Mouse (Mus musculus): ENCODE measurements around the gene Crnn. TPM values are rescaled to one million over a fixed set of nuclear protein-coding genes. Genes with fewer than 3 reads are reported as not detected.

Crnn gene
- total and polyA plus RNA-seq, 3 experiments: not detected

Other genes starting within 250 kb of the Crnn start
- gene Lce3a, start 218.6 kb upstream of the Crnn start, total RNA-seq (2012; rRNA removed): not detected in 2 replicates
- not detected in 2 replicates for gene Lce3a, start 218.6 kb upstream of the Crnn start, total RNA-seq (2014; rRNA removed)
- not detected in 2 replicates for gene Lce3a, start 218.6 kb upstream of the Crnn start, polyA plus RNA-seq (2012; ENCODE audit: insufficient read length, low read depth)
- not detected in 2 replicates for gene Lce3b, start 211.8 kb upstream of the Crnn start, total RNA-seq (2012; rRNA removed)
- gene Lce3b, start 211.8 kb upstream of the Crnn start, total RNA-seq (2014; rRNA removed): not detected in 2 replicates
- gene Lce3b, start 211.8 kb upstream of the Crnn start, polyA plus RNA-seq (2012; ENCODE audit: insufficient read length, low read depth): not detected in 2 replicates
- not detected in 2 replicates for gene Lce3c, start 200.3 kb upstream of the Crnn start, total RNA-seq (2012; rRNA removed)
- not detected in 2 replicates for gene Lce3c, start 200.3 kb upstream of the Crnn start, total RNA-seq (2014; rRNA removed)
- gene Lce3c, start 200.3 kb upstream of the Crnn start, polyA plus RNA-seq (2012; ENCODE audit: insufficient read length, low read depth): not detected in 2 replicates
- not detected in 2 replicates for gene Lce3d, start 187.4 kb upstream of the Crnn start, total RNA-seq (2012; rRNA removed)
- gene Lce3d, start 187.4 kb upstream of the Crnn start, total RNA-seq (2014; rRNA removed): not detected in 2 replicates
- not detected in 2 replicates for gene Lce3d, start 187.4 kb upstream of the Crnn start, polyA plus RNA-seq (2012; ENCODE audit: insufficient read length, low read depth)
- gene Lce3e, start 177.7 kb upstream of the Crnn start, total RNA-seq (2012; rRNA removed): not detected in 2 replicates
- gene Lce3e, start 177.7 kb upstream of the Crnn start, total RNA-seq (2014; rRNA removed): not detected in 2 replicates
- not detected in 2 replicates for gene Lce3e, start 177.7 kb upstream of the Crnn start, polyA plus RNA-seq (2012; ENCODE audit: insufficient read length, low read depth)
- not detected in 2 replicates for gene Lce3f, start 152.6 kb upstream of the Crnn start, total RNA-seq (2012; rRNA removed)
- gene Lce3f, start 152.6 kb upstream of the Crnn start, total RNA-seq (2014; rRNA removed): not detected in 2 replicates
- gene Lce3f, start 152.6 kb upstream of the Crnn start, polyA plus RNA-seq (2012; ENCODE audit: insufficient read length, low read depth): not detected in 2 replicates
- not detected in 2 replicates for gene Crct1, start 129.1 kb upstream of the Crnn start, total RNA-seq (2012; rRNA removed)
- not detected in 2 replicates for gene Crct1, start 129.1 kb upstream of the Crnn start, total RNA-seq (2014; rRNA removed)
- gene Crct1, start 129.1 kb upstream of the Crnn start, polyA plus RNA-seq (2012; ENCODE audit: insufficient read length, low read depth): not detected in 2 replicates
- gene Lce1m, start 125.7 kb upstream of the Crnn start, total RNA-seq (2012; rRNA removed): not detected in 2 replicates
- gene Lce1m, start 125.7 kb upstream of the Crnn start, total RNA-seq (2014; rRNA removed): not detected in 2 replicates
- not detected in 2 replicates for gene Lce1m, start 125.7 kb upstream of the Crnn start, polyA plus RNA-seq (2012; ENCODE audit: insufficient read length, low read depth)
- gene Gm4858, start 76.0 kb upstream of the Crnn start, total RNA-seq (2012; rRNA removed): not detected in 2 replicates
- not detected in 2 replicates for gene Gm4858, start 76.0 kb upstream of the Crnn start, total RNA-seq (2014; rRNA removed)
- gene Gm4858, start 76.0 kb upstream of the Crnn start, polyA plus RNA-seq (2012; ENCODE audit: insufficient read length, low read depth): not detected in 2 replicates
- not detected in 2 replicates for gene Flg2, start 52.5 kb downstream of the Crnn start, total RNA-seq (2012; rRNA removed)
- not detected in 2 replicates for gene Flg2, start 52.5 kb downstream of the Crnn start, total RNA-seq (2014; rRNA removed)
- not detected in 2 replicates for gene Flg2, start 52.5 kb downstream of the Crnn start, polyA plus RNA-seq (2012; ENCODE audit: insufficient read length, low read depth)
- gene Flg, start 128.7 kb downstream of the Crnn start, total RNA-seq (2012; rRNA removed): not detected in 2 replicates
- gene Flg, start 128.7 kb downstream of the Crnn start, total RNA-seq (2014; rRNA removed): not detected in 2 replicates
- gene Flg, start 128.7 kb downstream of the Crnn start, polyA plus RNA-seq (2012; ENCODE audit: insufficient read length, low read depth): not detected in 2 replicates
- not detected in 2 replicates for gene Hrnr, start 175.0 kb downstream of the Crnn start, total RNA-seq (2012; rRNA removed)
- not detected in 2 replicates for gene Hrnr, start 175.0 kb downstream of the Crnn start, total RNA-seq (2014; rRNA removed)
- not detected in 2 replicates for gene Hrnr, start 175.0 kb downstream of the Crnn start, polyA plus RNA-seq (2012; ENCODE audit: insufficient read length, low read depth)
- not detected in 2 replicates for gene Rptn, start 248.9 kb downstream of the Crnn start, total RNA-seq (2012; rRNA removed)
- not detected in 2 replicates for gene Rptn, start 248.9 kb downstream of the Crnn start, total RNA-seq (2014; rRNA removed)
- gene Rptn, start 248.9 kb downstream of the Crnn start, polyA plus RNA-seq (2012; ENCODE audit: insufficient read length, low read depth): not detected in 2 replicates